Mouse (Mus musculus): ENCODE results near the gene Mrpl42.

Gene Mrpl42

DNA sequence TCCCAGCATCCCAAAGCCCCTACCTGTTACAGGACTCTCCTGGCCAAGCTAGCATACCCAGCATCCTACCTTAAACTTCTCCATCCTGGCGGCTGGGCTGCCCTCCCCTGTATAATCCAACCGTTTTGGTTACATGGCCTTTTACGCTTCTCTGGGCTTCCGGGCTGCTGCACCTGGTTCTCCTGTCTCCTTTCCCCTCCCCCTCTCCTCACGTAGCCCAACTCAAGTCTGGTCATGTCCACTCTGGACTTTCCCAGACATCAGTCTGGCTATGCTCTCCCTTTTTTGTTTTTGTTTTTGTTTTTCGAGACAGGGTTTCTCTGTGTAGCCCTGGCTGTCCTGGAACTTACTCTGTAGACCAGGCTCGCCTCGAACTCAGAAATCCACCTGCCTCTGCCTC is 10.9 kb upstream of the Mrpl42 start:
- no peaks in the 10 kb centered on the region for H3K27me3 ChIP-seq (ENCODE audit: insufficient read depth, low read length)
- peaks cover 7% of the 10 kb centered on the region for H3K36me3 ChIP-seq (ENCODE audit: insufficient read depth, low read length)
- TF ChIP-seq CTCF (conservative IDR thresholded peaks at IDR 0.05; ENCODE audit: low read length), result no peak
- TF ChIP-seq NANOG (IDR thresholded peaks at IDR 0.05; ENCODE audit: borderline replicate concordance, low read length), result no peak
- no peak for TF ChIP-seq POU5F1 (IDR thresholded peaks at IDR 0.05; ENCODE audit: borderline replicate concordance, low read length)
- peak overlapping the region; percentile 61 for H3K4me3 ChIP-seq (replicated peaks; ENCODE audit: low read length)
- no peaks in the 10 kb centered on the region for H3K9me3 ChIP-seq (ENCODE audit: low read length)
- H3K4me1 ChIP-seq (replicated peaks; ENCODE audit: low read depth, low read length), result peaks cover 58% of the 10 kb centered on the region

DNA sequence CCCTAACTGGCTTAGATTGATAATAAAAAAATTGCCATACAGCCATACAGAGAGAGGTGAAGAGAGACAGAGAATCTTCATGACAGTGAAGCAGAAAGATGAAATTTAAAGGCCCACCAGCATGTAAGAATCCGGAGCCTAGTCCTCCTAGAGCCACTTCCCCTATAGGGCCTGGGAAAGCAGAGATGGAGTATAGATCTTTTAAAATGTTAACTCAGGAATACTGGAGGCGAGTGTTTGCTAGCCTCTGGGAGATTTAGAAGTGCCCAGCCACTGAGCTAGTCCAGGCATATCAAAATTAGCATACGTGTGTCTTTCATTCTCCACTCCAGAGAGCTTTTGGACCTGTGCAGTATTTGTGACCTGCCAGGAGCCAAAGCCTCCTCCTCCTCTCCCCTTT is 7.5 kb upstream of the Mrpl42 start:
- no peak for TF ChIP-seq POU5F1 (IDR thresholded peaks at IDR 0.05; ENCODE audit: borderline replicate concordance, low read length)
- TF ChIP-seq NANOG (IDR thresholded peaks at IDR 0.05; ENCODE audit: borderline replicate concordance, low read length), result no peak
- TF ChIP-seq CTCF (conservative IDR thresholded peaks at IDR 0.05; ENCODE audit: low read length), result no peak
- Histone ChIP-seq H3K4me1 (replicated peaks; ENCODE audit: low read depth, low read length) (peaks cover 41% of the 10 kb centered on the region), H3K27me3 (ENCODE audit: insufficient read depth, low read length) (no peaks in the 10 kb centered on the region), H3K4me3 (replicated peaks; ENCODE audit: low read length) (no peak overlapping the region), H3K9me3 (ENCODE audit: low read length) (no peaks in the 10 kb centered on the region), H3K36me3 (ENCODE audit: insufficient read depth, low read length) (no peaks in the 10 kb centered on the region)

DNA sequence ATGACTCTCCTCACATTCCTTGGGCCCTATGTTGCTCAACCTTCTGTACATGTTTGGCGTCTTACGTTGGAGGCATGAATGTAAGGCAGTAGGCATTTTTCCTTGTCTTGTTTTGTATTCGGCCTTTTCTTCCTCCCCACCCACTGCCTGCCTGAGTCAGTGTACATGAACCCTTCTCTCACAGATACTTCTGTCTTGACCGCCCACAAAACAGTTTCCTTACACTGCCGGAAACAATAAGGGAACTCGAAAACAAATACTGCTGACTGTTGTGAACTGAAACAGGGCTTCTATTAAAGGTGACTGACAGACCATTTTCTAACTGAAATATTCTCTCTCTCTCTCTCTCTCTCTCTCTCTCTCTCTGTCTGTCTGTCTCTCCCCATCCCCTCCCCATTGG is 7.1 kb upstream of the Mrpl42 start:
- TF ChIP-seq POU5F1 (IDR thresholded peaks at IDR 0.05; ENCODE audit: borderline replicate concordance, low read length) (no peak), NANOG (IDR thresholded peaks at IDR 0.05; ENCODE audit: borderline replicate concordance, low read length) (no peak), CTCF (conservative IDR thresholded peaks at IDR 0.05; ENCODE audit: low read length) (no peak)
- Histone ChIP-seq H3K27me3 (ENCODE audit: insufficient read depth, low read length) (no peaks in the 10 kb centered on the region), H3K4me1 (replicated peaks; ENCODE audit: low read depth, low read length) (peaks cover 38% of the 10 kb centered on the region), H3K4me3 (replicated peaks; ENCODE audit: low read length) (no peak overlapping the region), H3K36me3 (ENCODE audit: insufficient read depth, low read length) (no peaks in the 10 kb centered on the region), H3K9me3 (ENCODE audit: low read length) (no peaks in the 10 kb centered on the region)

DNA sequence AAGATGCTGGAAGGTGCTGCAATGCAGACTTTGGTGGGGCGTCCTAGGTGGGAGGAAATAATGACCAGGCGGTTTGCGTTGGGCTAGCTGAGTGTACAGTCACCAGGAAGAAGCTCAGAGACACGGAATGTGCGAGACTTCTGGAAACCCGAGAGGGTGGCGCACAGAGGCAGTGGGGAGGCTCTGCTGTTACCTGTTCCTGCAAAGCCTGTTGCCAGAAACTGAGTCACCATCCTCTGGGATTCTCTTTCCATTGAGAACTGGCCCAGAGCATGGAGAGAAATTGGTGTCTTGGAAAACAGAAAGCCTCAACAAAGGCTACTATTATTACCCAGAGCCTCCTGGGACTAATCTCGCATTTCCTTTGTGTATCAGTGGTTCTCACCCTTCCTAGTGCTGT is 6.4 kb upstream of the Mrpl42 start:
- H3K4me1 ChIP-seq (replicated peaks; ENCODE audit: low read depth, low read length), result peaks cover 31% of the 10 kb centered on the region
- H3K27me3 ChIP-seq (ENCODE audit: insufficient read depth, low read length), result no peaks in the 10 kb centered on the region
- H3K4me3 ChIP-seq (replicated peaks; ENCODE audit: low read length), result peak overlapping the region; percentile 30
- no peaks in the 10 kb centered on the region for H3K36me3 ChIP-seq (ENCODE audit: insufficient read depth, low read length)
- no peaks in the 10 kb centered on the region for H3K9me3 ChIP-seq (ENCODE audit: low read length)
- TF ChIP-seq NANOG (IDR thresholded peaks at IDR 0.05; ENCODE audit: borderline replicate concordance, low read length) (no peak), POU5F1 (IDR thresholded peaks at IDR 0.05; ENCODE audit: borderline replicate concordance, low read length) (no peak), CTCF (conservative IDR thresholded peaks at IDR 0.05; ENCODE audit: low read length) (no peak)

DNA sequence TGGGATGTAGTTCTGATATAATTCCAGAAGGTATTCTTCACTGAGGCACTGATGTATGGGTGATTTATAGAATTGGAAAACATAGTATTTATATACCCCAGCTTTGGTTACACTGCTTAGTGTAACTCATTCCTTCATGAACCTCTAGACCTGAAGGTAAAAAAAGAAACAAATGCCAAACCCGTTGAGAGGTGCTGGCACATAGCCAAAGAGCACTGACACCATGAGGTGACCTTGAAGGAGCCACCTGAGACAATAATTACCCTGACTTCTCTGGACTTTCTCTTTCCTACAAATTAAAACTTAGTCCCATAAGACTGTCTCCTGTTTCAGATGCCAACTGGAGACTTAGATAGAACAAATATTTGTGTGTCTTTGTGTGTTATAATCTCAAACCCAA is 2.6 kb upstream of the Mrpl42 start:
- TF ChIP-seq CTCF (conservative IDR thresholded peaks at IDR 0.05; ENCODE audit: low read length) (no peak), POU5F1 (IDR thresholded peaks at IDR 0.05; ENCODE audit: borderline replicate concordance, low read length) (no peak), NANOG (IDR thresholded peaks at IDR 0.05; ENCODE audit: borderline replicate concordance, low read length) (no peak)
- Histone ChIP-seq H3K9me3 (ENCODE audit: low read length) (no peaks in the 10 kb centered on the region), H3K36me3 (ENCODE audit: insufficient read depth, low read length) (peaks cover 7% of the 10 kb centered on the region; the same call in 1 of the 2 replicates), H3K27me3 (ENCODE audit: insufficient read depth, low read length) (no peaks in the 10 kb centered on the region), H3K4me3 (replicated peaks; ENCODE audit: low read length) (no peak overlapping the region), H3K4me1 (replicated peaks; ENCODE audit: low read depth, low read length) (peaks cover 43% of the 10 kb centered on the region)

DNA sequence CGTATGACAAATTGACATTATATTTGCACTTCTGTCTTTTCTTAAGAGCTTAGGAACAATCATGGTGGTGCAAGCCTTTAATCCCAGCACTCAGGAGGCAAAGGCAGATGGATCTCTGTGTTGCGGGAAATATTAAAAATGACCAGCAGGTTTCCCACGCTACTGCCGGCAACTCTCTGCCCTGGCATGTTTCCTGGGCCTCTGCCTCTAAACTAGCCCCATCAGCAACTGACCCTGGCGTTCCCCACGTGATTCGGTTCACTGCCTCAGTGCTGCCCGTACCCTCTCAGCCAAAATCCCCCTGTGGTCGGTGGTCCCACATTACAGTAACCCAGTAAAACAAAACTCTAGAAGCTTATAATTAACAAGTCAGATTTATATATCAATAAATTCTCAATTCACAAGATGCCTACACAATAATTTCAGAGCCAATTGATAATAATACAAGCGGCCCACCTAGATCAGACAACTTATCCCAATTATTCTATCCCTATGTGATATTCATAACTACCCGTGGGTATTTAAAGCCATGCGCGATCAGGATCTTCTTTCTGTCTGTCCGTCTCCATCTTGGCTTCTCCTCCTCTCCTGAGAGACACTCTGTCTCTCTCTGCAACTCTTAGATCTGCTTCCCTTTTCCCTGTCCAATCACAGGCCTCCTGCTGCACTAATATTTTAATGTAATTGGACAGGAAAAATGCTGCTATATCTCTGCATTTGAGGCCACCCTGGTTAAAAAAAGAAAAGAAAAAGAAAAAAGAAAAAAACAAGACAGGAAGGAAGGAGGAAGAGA is 1.9 kb upstream of the Mrpl42 start:
- Histone ChIP-seq H3K4me3 (replicated peaks; ENCODE audit: low read length) (no peak overlapping the region), H3K4me1 (replicated peaks; ENCODE audit: low read depth, low read length) (peaks cover 36% of the 10 kb centered on the region), H3K9me3 (ENCODE audit: low read length) (no peaks in the 10 kb centered on the region), H3K36me3 (ENCODE audit: insufficient read depth, low read length) (peaks cover 12% of the 10 kb centered on the region), H3K27me3 (ENCODE audit: insufficient read depth, low read length) (no peaks in the 10 kb centered on the region)
- TF ChIP-seq NANOG (IDR thresholded peaks at IDR 0.05; ENCODE audit: borderline replicate concordance, low read length) (no peak), POU5F1 (IDR thresholded peaks at IDR 0.05; ENCODE audit: borderline replicate concordance, low read length) (no peak), CTCF (conservative IDR thresholded peaks at IDR 0.05; ENCODE audit: low read length) (no peak)

DNA sequence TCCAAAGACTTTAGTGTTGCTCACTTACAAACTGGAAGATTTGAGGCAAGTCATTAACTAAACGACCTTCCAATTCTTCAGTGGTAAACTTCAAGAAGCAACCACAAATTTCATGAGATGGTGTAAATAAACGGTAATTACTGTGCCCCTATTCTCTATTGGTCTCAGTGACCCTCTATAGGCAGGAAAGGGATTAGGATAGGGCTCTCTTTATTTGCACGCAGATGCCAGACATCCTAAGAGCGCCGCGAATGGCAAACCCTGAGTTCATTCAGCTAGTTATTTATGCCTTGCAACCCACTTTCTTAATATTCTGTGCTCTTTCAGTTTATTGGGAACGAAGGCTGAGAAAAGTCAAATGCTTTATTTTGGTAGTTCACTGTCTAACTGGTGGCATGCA is 707 bp downstream of the Mrpl42 start:
- Histone ChIP-seq H3K36me3 (ENCODE audit: insufficient read depth, low read length) (peaks cover 34% of the 10 kb centered on the region), H3K9me3 (ENCODE audit: low read length) (no peaks in the 10 kb centered on the region), H3K4me1 (replicated peaks; ENCODE audit: low read depth, low read length) (peaks cover 27% of the 10 kb centered on the region), H3K27me3 (ENCODE audit: insufficient read depth, low read length) (no peaks in the 10 kb centered on the region), H3K4me3 (replicated peaks; ENCODE audit: low read length) (peak overlapping the region; percentile 95)
- TF ChIP-seq NANOG (IDR thresholded peaks at IDR 0.05; ENCODE audit: borderline replicate concordance, low read length) (no peak), POU5F1 (IDR thresholded peaks at IDR 0.05; ENCODE audit: borderline replicate concordance, low read length) (no peak), CTCF (conservative IDR thresholded peaks at IDR 0.05; ENCODE audit: low read length) (no peak)

DNA sequence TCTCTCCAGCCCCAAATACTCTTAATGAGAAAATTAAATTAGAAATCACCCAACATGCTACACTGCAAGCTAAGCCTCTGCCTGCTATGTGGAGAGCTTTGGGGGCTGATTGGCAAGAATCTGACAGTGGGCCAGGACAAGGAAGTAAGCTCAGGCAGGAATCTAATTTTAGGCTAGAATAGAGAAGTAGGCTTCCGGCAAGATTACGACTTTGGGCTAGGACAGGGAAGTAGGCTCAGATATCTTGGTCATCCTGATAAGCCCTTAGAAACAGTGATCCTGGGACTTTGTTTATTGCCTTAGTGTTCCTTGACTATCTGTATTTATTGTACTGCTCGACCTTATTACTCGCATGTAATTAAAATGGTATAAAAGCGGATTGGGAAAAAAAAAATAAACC is 7.5 kb downstream of the Mrpl42 start:
- H3K4me1 ChIP-seq (replicated peaks; ENCODE audit: low read depth, low read length), result peaks cover 3% of the 10 kb centered on the region; the same call in 1 of the 2 replicates
- TF ChIP-seq CTCF (conservative IDR thresholded peaks at IDR 0.05; ENCODE audit: low read length), result no peak
- no peak for TF ChIP-seq NANOG (IDR thresholded peaks at IDR 0.05; ENCODE audit: borderline replicate concordance, low read length)
- TF ChIP-seq POU5F1 (IDR thresholded peaks at IDR 0.05; ENCODE audit: borderline replicate concordance, low read length), result no peak
- no peaks in the 10 kb centered on the region for H3K9me3 ChIP-seq (ENCODE audit: low read length)
- H3K27me3 ChIP-seq (ENCODE audit: insufficient read depth, low read length), result no peaks in the 10 kb centered on the region
- peaks cover 94% of the 10 kb centered on the region for H3K36me3 ChIP-seq (ENCODE audit: insufficient read depth, low read length)
- no peak overlapping the region for H3K4me3 ChIP-seq (replicated peaks; ENCODE audit: low read length)

Measured in E14TG2a.4 (cell line).